Mouse (Mus musculus) liver, embryonic 14.5 days (tissue): ENCODE measurements around the gene Klhdc8a.

Experiments used
- CTCF ChIP-seq: IDR thresholded peaks from 2 replicates; pipeline ENCODE4 v1.5.1; 2016; ENCODE audit warnings: antibody characterized with exemption, low read depth, control low read depth
- EP300 ChIP-seq: IDR thresholded peaks from 2 replicates; pipeline ENCODE4 v1.6.1; 2016; ENCODE audit warnings: antibody characterized with exemption, low read depth

- TF ChIP-seq CTCF, result no peak
- no peak for TF ChIP-seq EP300
Measured at GRCm38 (mm10) chr1:132263618-132264017, 34.8 kb upstream of the Klhdc8a start.
